Mouse (Mus musculus) forebrain, embryonic 16.5 days (tissue): Measurements from ENCODE around the gene Gm28374. TPM values are rescaled to one million over a fixed set of nuclear protein-coding genes. Genes with fewer than 3 reads are reported as not detected.

Experiments used
- ATAC-seq: fragments of 200-750 bp; cut with Nextera tagmentation; 2 replicates; pipeline ENCODE4 v1.8.0; 2017; ENCODE audit warnings: mild to moderate bottlenecking, moderate library complexity
- H3K27ac ChIP-seq: fragments of 300-500 bp; sonication (generic); 2 replicates; pipeline ENCODE4 v1.5.1; 2014; ENCODE audit warnings: low read length, control low read depth
- H3K27me3 ChIP-seq: fragments of 300-500 bp; sonication (generic); replicated peaks from 2 replicates; pipeline ENCODE4 v1.6.1; 2014; ENCODE audit warnings: low read length; ENCODE audit not compliant: control insufficient read depth, insufficient read depth
- H3K36me3 ChIP-seq: fragments of 300-500 bp; sonication (generic); 2 replicates; pipeline ENCODE4 v1.6.1; 2014; ENCODE audit not compliant: control insufficient read depth, insufficient read depth
- H3K4me1 ChIP-seq: fragments of 300-500 bp; sonication (generic); replicated peaks from 2 replicates; pipeline ENCODE4 v1.6.1; 2014; ENCODE audit warnings: low read length; ENCODE audit not compliant: control insufficient read depth, insufficient read depth
- H3K4me2 ChIP-seq: fragments of 300-500 bp; sonication (generic); 2 replicates; pipeline ENCODE4 v1.6.1; 2014; ENCODE audit warnings: mild to moderate bottlenecking, low read length, control low read depth
- H3K4me3 ChIP-seq: fragments of 300-500 bp; sonication (generic); replicated peaks from 2 replicates; pipeline ENCODE4 v1.5.1; 2014; ENCODE audit warnings: mild to moderate bottlenecking, low read length, control low read depth
- H3K9ac ChIP-seq: fragments of 300-500 bp; sonication (generic); replicated peaks from 2 replicates; pipeline ENCODE4 v1.6.1; 2014; ENCODE audit warnings: low read depth, low read length, control low read depth
- H3K9me3 ChIP-seq: fragments of 300-500 bp; sonication (generic); 2 replicates; pipeline ENCODE4 v1.6.1; 2016; ENCODE audit warnings: low read length; ENCODE audit not compliant: control insufficient read depth
- WGBS: fragments of 180-500 bp; shearing (Covaris S2); extraction: QIAGEN DNeasy Blood & Tissue Kit; methylation state at CpG from one replicate; pipeline ENCODE4 v1.1.7; 2014; 5-methylcytosine and 5-hydroxymethylcytosine counted together
- polyA plus RNA-seq: library from polyadenylated mRNA; unstranded; fragments of >200 nt; fragmentation: Nextera tagmentation; extraction: Ambion mirVana; gene quantifications from 2 replicates; pipeline ENCODE4 v1.2.1, GENCODE M21; 2015

Gene Gm28374
- polyA plus RNA-seq, 1 experiment from 2014 or later, result 3.1 TPM

DNA sequence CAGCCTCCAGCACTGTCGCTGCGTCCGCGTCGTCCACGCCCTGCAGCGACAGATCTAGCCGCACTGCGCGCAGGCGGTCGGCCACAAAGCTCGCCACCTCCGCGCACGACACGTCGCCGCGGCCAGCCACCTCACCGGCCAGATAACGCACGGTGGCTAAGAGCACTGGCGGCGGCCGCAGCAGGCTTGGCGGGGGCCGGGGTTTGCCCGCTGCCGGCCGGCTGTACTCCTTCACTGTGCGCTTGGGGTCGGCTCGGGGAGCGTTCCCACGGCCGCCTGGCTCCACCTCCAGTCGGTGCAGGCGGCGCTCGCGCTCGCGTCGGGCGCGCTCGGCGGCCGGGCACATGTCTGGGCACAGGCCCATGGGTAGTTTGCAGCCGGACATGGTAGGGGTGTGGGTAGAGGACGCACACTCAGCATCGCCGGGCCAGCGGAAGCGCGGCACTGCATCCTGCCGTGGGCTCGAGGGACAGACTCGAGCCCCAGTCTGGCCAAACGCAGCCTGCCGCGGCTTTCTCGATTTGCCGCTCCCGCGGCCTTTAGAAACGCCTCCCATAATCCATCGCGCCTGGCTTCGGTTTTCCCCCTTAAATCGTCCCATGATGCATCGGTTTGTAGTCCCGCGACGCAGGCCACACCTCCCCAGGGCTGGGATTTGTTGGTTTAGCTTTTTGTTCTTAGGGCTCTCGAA is 36.1 kb upstream of the Gm28374 start, which contains the start of gene Sac3d1:
Gene Sac3d1, minus strand, starts transcription at position 665 of the 691 bp plus-strand sequence.
- Histone ChIP-seq H3K36me3 (peaks cover 15% of the 10 kb centered on the region), H3K4me1 (peaks cover 21% of the 10 kb centered on the region), H3K4me3 (peak within 1 kb of the TSS; percentile 88), H3K9me3 (no peaks in the 10 kb centered on the region), H3K4me2 (peak within 1 kb of the TSS; percentile 76), H3K27ac (peak within 1 kb of the TSS; percentile 95), H3K27me3 (no peaks in the 10 kb centered on the region), H3K9ac (peak within 1 kb of the TSS; percentile 88)
- WGBS, result under 1% methylated on average over 77 of the region's 77 CpGs
- peak; percentile 93 for ATAC-seq

DNA sequence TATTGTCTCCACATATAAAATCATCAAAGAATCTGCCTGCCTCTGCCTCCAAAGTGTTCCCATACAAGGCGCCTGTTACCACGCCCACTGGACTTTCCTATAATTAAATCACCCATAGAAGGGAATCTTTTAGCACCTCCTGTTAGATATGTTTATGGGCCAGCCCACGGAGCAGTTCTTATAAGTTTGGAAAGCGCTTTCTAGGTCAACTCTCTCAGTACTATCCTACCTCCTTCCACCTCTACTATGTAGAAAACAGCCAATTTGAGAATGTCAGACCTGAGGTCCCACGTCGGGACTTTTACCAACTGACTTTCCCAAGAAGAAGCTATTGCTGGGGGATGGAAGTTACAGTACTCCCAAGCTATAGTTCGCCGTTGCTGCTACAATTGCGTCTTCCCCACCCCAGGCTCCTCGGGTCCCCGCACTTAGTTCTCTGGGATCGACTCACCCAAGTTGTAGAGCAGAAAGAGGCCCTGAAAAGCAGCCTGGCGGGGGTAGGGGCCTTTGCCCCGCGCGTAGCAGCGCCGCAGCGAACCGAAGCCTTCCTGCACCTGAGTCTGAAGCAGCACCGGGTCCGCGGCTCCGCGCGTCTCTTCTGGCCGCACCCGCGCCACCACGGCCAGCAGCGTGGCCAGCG is 35.4 kb upstream of the Gm28374 start:
- Histone ChIP-seq H3K36me3 (peaks cover 15% of the 10 kb centered on the region), H3K4me3 (peak overlapping the region; percentile 88), H3K9me3 (no peaks in the 10 kb centered on the region), H3K27me3 (no peaks in the 10 kb centered on the region), H3K9ac (peak overlapping the region; percentile 88), H3K27ac (peak overlapping the region; percentile 95), H3K4me1 (peaks cover 21% of the 10 kb centered on the region), H3K4me2 (peak overlapping the region; percentile 76)
- WGBS, result 4% methylated on average over 32 of the region's 32 CpGs
- ATAC-seq, result no peak; the same call in 1 of the 2 replicates

DNA sequence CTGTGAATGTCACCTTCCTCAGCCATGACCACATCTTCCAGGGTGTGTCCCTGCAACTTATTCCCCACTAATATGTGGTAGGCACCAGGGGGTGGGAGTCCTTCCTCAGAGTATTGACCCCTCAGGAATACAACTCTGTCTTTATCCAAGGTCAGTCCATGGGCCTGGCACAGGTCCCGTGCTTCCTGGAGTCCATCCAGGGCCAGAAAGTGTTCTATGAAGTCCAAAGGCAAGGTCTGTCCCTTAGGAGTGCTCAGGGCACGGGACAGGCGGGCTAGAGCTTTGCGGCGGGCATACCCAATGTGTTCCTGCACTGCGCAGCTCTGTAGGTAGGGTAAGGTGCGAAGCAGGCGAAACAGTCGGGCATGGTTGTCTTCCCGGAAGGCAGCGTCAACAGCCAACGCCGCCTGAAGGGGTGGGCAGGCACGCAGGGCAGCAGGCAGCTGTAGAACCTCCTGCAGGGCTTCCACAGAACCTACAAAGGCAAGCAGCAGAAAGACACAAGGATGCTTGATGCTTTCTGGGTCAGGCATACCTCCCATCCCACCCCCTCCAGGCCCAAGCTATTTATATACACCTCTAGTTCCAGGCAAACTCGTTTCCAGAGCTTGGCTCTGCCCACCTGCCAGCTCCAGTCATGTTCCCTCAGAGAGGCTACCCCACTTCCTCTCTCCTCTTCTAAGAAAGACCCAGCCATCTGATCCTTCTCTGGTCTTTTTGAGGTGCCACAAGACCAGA is 34.2 kb upstream of the Gm28374 start:
- no peaks in the 10 kb centered on the region for H3K27me3 ChIP-seq
- H3K9me3 ChIP-seq, result no peaks in the 10 kb centered on the region
- H3K4me2 ChIP-seq, result no peak overlapping the region; the same call in 1 of the 2 replicates
- H3K9ac ChIP-seq, result no peak overlapping the region
- H3K27ac ChIP-seq, result no peak overlapping the region
- peaks cover 15% of the 10 kb centered on the region for H3K36me3 ChIP-seq
- peaks cover 21% of the 10 kb centered on the region for H3K4me1 ChIP-seq
- no peak for ATAC-seq
- WGBS, result 89% methylated on average over 14 of the region's 15 CpGs
- H3K4me3 ChIP-seq, result no peak overlapping the region

DNA sequence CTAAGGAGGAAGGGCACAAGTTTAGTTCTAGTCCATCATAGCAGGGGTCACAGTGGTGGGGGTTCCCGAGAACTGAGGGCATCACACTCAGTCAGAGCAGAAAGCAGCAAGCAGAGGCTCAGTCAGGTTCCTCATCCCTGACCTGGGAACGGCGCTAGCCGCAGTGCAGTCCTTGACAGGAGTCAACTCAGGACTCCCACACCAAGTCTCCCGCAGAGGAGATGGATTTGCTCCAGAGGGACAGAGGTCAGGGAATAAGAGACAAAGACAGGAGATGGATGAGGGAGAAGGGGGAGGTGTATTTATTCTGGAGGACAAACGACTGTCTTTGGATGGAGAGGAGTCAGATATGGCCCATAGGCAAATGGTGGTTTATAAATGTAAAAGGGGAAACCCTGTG is 31.1 kb upstream of the Gm28374 start:
- Histone ChIP-seq H3K4me1 (peaks cover 11% of the 10 kb centered on the region), H3K27me3 (no peaks in the 10 kb centered on the region), H3K4me2 (no peak overlapping the region), H3K9ac (no peak overlapping the region), H3K27ac (no peak overlapping the region), H3K9me3 (no peaks in the 10 kb centered on the region), H3K4me3 (no peak overlapping the region), H3K36me3 (peaks cover 15% of the 10 kb centered on the region)
- 80% methylated on average over 6 of the region's 6 CpGs for WGBS
- ATAC-seq, result no peak

DNA sequence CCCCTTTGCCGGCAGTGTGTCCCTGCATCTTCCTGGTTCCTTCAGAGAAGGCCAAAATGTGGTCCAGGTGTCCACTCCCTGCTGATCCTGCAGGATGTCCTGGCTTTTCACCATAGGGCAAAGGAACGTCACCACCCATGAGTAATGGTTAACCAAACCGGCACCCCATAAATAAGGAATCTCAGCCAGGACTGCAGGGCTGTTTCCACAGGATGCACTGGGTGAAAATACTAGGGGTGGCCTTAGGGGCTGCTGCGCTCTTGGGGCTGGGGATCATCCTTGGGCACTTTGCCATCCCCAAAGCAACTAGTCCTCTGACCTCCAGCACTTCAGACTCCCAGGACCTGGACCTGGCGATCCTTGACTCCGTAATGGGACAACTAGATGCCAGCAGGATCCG is 23.5 kb upstream of the Gm28374 start, which contains the start of gene Naaladl1:
Gene Naaladl1, plus strand, starts transcription at position 197 of the 400 bp plus-strand sequence.
- Histone ChIP-seq H3K4me3 (no peak within 1 kb of the TSS), H3K9me3 (no peaks in the 10 kb centered on the region), H3K9ac (no peak within 1 kb of the TSS), H3K27me3 (no peaks in the 10 kb centered on the region), H3K27ac (no peak within 1 kb of the TSS), H3K4me2 (no peak within 1 kb of the TSS), H3K36me3 (no peaks in the 10 kb centered on the region), H3K4me1 (no peaks in the 10 kb centered on the region)
- WGBS, result 88% methylated on average over 7 of the region's 7 CpGs
- ATAC-seq, result no peak

DNA sequence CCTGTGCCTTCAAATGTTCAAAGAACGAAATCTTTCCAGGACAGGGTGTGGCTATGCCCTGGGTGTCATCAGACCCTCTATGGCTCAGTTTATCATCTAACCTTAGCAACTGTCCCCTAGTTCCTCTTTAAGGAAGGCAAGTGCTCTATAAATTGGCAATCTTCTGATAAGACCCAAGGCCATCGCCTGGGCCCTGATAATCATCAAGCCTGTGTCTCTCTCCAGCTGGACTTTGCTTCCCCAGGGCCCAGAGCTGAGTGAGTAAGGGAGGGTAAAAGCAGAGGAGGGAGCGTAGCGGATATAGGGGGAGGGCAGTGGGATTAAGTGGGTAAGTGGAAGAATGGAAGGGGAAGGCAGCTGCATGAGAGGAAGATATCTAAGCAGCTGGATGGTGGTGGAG is 22.4 kb upstream of the Gm28374 start:
- Histone ChIP-seq H3K4me1 (no peaks in the 10 kb centered on the region), H3K9me3 (no peaks in the 10 kb centered on the region), H3K36me3 (no peaks in the 10 kb centered on the region), H3K4me3 (no peak overlapping the region), H3K9ac (no peak overlapping the region), H3K27me3 (no peaks in the 10 kb centered on the region), H3K4me2 (no peak overlapping the region), H3K27ac (no peak overlapping the region)
- no peak for ATAC-seq
- WGBS, result 81% methylated on average over 4 of the region's 4 CpGs

DNA sequence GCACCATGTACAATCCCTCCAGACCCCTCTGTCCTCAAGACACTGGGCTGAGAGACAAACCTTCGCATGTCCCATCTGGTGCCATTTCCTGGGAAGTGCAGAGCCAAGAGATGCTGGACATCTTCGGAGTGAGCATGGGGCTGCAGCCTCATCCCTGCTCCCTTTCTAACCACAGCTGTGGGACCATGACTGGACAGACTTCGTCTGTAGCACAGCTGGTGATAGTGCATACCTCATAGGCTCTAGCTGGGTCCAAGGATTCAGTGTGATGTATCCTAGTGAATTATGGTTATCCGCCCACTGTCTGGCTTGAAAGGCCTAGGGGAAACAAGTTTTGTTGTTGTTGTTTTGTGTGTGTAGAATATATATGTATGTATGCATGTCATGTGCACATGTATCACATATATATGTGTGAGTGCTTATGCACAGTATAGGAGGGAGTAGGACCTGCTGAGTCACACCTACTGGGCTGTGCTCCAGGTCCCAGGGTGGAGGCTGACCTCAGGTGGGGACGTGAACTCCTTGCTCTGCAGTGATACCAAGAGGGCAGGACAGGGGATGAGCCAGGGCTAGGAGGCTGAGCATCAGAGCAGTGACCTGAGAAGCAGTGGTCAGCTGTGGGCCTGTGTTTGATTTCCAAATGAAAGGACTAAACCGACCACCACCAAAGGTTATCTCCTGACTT is 20.3 kb upstream of the Gm28374 start:
- 90% methylated on average over 6 of the region's 6 CpGs for WGBS
- Histone ChIP-seq H3K4me3 (no peak overlapping the region), H3K4me2 (no peak overlapping the region), H3K9ac (no peak overlapping the region), H3K4me1 (no peaks in the 10 kb centered on the region), H3K36me3 (no peaks in the 10 kb centered on the region), H3K27me3 (no peaks in the 10 kb centered on the region), H3K9me3 (no peaks in the 10 kb centered on the region), H3K27ac (no peak overlapping the region)
- no peak for ATAC-seq

DNA sequence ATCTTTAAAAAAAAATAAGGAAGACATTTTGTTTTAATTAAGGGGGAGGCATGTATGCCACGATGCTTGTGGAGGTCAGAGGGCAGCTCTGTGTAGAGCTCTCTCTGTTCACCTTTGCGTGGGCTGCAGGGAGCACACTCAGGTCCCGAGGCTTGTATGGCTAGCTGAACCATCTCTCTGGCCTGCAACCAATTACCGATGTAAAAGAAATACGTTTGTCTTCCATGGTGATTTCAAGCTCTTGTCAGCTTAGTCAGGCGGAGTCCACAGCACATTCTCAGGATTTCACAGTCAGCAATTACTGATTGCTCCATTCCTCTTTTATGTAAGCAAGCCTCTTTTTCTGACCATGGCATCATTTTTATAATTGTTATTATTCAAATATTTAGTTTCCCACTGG is 19.1 kb upstream of the Gm28374 start:
- Histone ChIP-seq H3K27ac (no peak overlapping the region), H3K4me1 (no peaks in the 10 kb centered on the region), H3K4me2 (no peak overlapping the region), H3K27me3 (no peaks in the 10 kb centered on the region), H3K9ac (no peak overlapping the region), H3K36me3 (no peaks in the 10 kb centered on the region), H3K9me3 (no peaks in the 10 kb centered on the region), H3K4me3 (no peak overlapping the region)
- no peak for ATAC-seq
- WGBS, result 80% methylated on average over 6 of the region's 6 CpGs

DNA sequence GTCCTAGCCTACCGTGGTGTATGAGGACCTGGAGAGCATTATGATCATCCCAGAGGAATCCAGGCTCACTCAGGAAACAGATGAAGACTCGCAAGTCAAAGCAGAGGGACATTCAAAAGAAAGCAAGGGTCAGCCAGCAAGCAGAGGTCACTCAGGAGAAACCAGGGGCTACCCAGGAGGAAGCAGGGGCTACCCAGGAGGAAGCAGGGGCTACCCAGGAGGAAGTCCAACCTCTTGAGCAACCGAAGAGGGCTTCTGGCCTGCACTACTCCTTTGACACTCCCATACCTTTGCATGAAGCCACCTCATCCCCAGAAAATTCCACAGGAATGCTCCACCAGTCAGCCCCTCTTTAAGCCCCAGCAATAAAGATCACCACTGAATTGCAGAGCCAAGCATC is 15.8 kb upstream of the Gm28374 start:
- H3K9ac ChIP-seq, result no peak overlapping the region
- no peaks in the 10 kb centered on the region for H3K9me3 ChIP-seq
- no peak overlapping the region for H3K27ac ChIP-seq
- H3K4me1 ChIP-seq, result no peaks in the 10 kb centered on the region
- no peak overlapping the region for H3K4me2 ChIP-seq
- WGBS, result 93% methylated on average over 3 of the region's 3 CpGs
- H3K4me3 ChIP-seq, result no peak overlapping the region
- no peaks in the 10 kb centered on the region for H3K36me3 ChIP-seq
- ATAC-seq, result no peak
- H3K27me3 ChIP-seq, result no peaks in the 10 kb centered on the region
